Mouse (Mus musculus): ENCODE data around the gene Exoc4.

DNA sequence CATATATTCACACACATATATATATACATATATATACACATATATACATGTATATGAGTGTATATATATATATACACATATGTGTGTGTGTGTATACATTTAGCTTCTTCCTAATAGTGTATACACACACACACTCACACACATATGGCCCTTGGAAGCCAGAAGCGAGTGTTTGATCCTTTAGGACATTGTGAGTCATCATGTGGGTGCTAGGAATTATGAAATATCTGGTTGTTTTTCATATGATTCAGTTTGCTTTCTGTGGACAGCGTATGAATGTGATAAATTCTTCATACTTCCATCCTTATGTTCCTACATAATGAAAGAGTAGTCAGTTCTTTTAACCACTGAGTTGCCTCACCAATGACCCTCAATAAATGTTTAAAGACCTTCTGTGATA is 473.9 kb downstream of the Exoc4 start:
- TF ChIP-seq CTCF (IDR thresholded peaks at IDR 0.05; ENCODE audit: low read depth, low read length) (no peak), GATA1 (IDR thresholded peaks at IDR 0.05; ENCODE audit: borderline replicate concordance, low read length) (no peak), POLR2AphosphoS5 (IDR thresholded peaks at IDR 0.05; ENCODE audit: insufficient replicate concordance, low read depth, low read length) (no peak)

All from G1E (cell line).